Mouse (Mus musculus) cortical plate, adult 2 months (tissue): Measurements from ENCODE around the gene Fhit. TPM values are rescaled to one million over a fixed set of nuclear protein-coding genes. Genes with fewer than 3 reads are reported as not detected.
"Not testable (repeated sequence)": the region's sequence is repeated elsewhere in the genome, so short reads cannot be mapped to it uniquely, and the experiment has no call there.

Experiments used
- H3K27ac ChIP-seq: fragments of 200-500 bp; 2 replicates; pipeline ENCODE4 v1.5.1; 2012; ENCODE audit warnings: low read length, control low read depth, inconsistent platforms; ENCODE audit not compliant: insufficient read depth
- H3K4me1 ChIP-seq: fragments of 200-500 bp; 2 replicates; pipeline ENCODE4 v1.6.1; 2011; ENCODE audit warnings: low read length; ENCODE audit not compliant: control insufficient read depth, insufficient read depth
- H3K4me3 ChIP-seq: fragments of 200-500 bp; 2 replicates; pipeline ENCODE4 v1.5.1; 2011; ENCODE audit warnings: mild to moderate bottlenecking, low read length, control low read depth; ENCODE audit not compliant: insufficient read depth
- CTCF ChIP-seq: fragments of 200-500 bp; IDR thresholded peaks from 2 replicates; pipeline ENCODE4 v1.5.1; 2011; ENCODE audit warnings: mild to moderate bottlenecking, control low read depth, low read length; ENCODE audit not compliant: insufficient read depth; ENCODE audit errors: extremely low read depth
- POLR2A ChIP-seq: fragments of 200-500 bp; IDR thresholded peaks from 2 replicates; pipeline ENCODE4 v1.6.1; 2011; ENCODE audit warnings: mild to moderate bottlenecking, low read length, control low read depth; ENCODE audit not compliant: insufficient read depth; ENCODE audit errors: extremely low read depth
- polyA plus RNA-seq: library from polyadenylated mRNA; depleted of rRNA; stranded (reverse); fragments of >200 nt; gene quantifications from 2 replicates; pipeline ENCODE4 v1.2.3, GENCODE M21; 2012

Fhit gene
- polyA plus RNA-seq, 1 experiment = 7.7 TPM

DNA sequence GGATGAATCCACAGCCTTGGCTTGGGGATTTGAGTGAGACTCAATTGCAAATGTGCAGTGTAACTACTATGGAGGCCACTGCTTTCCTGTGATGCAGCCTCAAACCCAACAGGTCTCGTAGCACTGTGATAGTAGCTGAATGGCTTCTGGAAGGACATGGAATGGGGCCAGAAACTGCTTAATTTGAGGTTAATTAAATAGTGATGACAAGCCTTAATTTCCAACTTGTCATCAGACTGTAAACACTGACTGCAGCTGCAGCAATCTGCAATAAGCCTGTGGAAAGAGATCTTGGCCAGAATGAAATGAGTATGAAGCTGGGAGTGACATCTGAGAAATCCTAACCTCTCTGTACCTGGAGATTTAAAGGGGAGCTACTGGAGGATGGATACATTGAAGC lies 325.8 kb downstream of the Fhit start:
- no peaks in the 10 kb centered on the region for H3K4me1 ChIP-seq
- no peak overlapping the region for H3K27ac ChIP-seq
- TF ChIP-seq CTCF (no peak), POLR2A (no peak)
- H3K4me3 ChIP-seq = no peak overlapping the region

- TF ChIP-seq POLR2A = no peak
- TF ChIP-seq CTCF = no peak
- Histone ChIP-seq H3K4me3 (no peak overlapping the region), H3K27ac (no peak overlapping the region), H3K4me1 (no peaks in the 10 kb centered on the region)
Measured at GRCm38 (mm10) chr14:10824819-10825218, 337.0 kb downstream of the Fhit start.

- no peak for TF ChIP-seq CTCF
- no peak for TF ChIP-seq POLR2A
- Histone ChIP-seq H3K27ac (no peak overlapping the region), H3K4me3 (no peak overlapping the region), H3K4me1 (no peaks in the 10 kb centered on the region)
Measured at GRCm38 (mm10) chr14:10813551-10813950, 348.3 kb downstream of the Fhit start.

DNA sequence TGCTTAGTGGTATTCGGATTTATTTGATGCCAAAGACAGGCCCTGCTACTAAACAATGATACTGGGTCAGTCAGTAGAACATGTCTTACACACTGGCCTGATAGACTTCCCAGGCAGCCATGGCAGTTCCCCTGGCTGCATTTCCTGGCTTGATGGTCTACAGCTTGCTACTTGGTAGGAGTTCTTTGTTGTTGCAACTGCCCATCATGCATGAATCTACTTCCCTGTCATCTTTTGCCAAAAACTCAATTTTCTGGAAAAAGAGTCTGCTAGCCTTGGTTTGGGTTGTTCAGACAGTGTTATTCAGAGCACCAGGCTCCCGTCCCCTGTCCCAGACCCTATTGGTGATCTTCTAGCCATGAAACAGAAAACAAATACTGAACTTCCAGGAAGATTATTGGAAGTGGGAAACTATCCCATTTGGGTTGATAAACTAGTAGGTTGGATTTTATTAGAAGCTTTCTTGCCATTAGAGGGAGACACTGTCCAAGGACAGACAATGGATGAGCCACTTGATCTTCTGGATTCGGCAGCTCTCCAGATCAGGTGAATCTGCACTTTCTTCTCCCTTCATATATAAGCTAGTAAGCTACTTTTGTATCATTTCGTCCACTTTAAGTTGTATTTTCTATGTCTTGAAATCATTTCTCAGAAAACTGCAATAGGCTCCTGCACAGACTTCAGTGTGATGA lies 363.2 kb downstream of the Fhit start:
- no peak for TF ChIP-seq POLR2A
- 0 out of 2 replicates have a peak, but pooled peaks have one; percentile 18 for TF ChIP-seq CTCF
- Histone ChIP-seq H3K4me1 (no peaks in the 10 kb centered on the region), H3K4me3 (no peak overlapping the region), H3K27ac (no peak overlapping the region)

DNA sequence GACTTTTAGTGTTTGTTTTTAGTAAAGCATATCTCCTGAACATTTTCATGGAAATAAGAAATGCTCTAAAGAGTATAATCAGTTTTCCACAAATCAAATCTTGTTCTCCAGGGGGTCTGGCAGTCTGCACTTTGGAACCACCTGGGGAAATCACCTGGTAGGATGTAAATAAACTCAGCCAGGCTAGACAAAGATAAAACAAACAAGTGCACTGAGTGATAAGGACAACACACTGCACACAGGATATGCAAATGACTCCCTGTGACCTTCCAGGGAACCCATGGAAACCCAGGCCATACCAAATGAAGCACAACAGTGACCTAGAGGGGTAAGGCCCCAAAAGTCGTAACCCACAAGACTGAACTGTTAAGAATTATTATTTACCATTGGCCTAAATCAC lies 364.2 kb downstream of the Fhit start:
- Histone ChIP-seq H3K4me3 (no peak overlapping the region), H3K27ac (no peak overlapping the region), H3K4me1 (no peaks in the 10 kb centered on the region)
- TF ChIP-seq POLR2A (no peak), CTCF (no peak)

GRCm38 (mm10) chr14:10795498-10796075 lies 366.2 kb downstream of the Fhit start:
- Histone ChIP-seq H3K4me1 (no peaks in the 10 kb centered on the region), H3K4me3 (no peak overlapping the region)
- TF ChIP-seq POLR2A = no peak

GRCm38 (mm10) chr14:10783929-10784328 lies 377.9 kb downstream of the Fhit start:
- Histone ChIP-seq H3K27ac (no peak overlapping the region), H3K4me3 (no peak overlapping the region), H3K4me1 (no peaks in the 10 kb centered on the region)
- TF ChIP-seq CTCF = no peak
- TF ChIP-seq POLR2A = no peak

More at GRCm38 (mm10) chr14:10795498-10796075, 366.2 kb downstream of the Fhit start:
- no peak overlapping the region for H3K27ac ChIP-seq

DNA sequence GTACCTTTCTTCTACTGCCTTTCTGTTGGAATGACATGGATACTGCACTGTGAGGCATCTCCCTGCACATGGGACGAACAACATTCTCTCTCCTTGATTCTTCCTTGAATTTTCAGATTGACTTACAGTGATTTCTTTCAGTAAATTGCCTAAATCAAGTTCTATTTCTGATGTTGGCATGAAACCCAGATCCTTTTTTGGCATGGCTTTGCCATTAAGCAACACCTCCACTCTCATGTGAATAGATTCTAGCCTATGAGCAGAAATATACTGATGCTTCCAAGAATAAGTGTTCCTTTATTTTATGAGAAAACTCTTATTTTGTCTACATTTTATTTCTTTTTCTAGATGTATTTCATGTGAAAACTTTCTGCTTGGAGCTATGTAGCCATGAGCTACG lies 383.1 kb downstream of the Fhit start:
- H3K4me3 ChIP-seq = no peak overlapping the region
- no peak overlapping the region for H3K27ac ChIP-seq
- TF ChIP-seq CTCF = no peak
- TF ChIP-seq POLR2A = no peak
- H3K4me1 ChIP-seq = no peaks in the 10 kb centered on the region

- H3K4me1 ChIP-seq, H3K27ac ChIP-seq, H3K4me3 ChIP-seq: not testable (repeated sequence)
Measured at GRCm38 (mm10) chr14:10754883-10755282, 407.0 kb downstream of the Fhit start.

- no peak for TF ChIP-seq POLR2A
- no peak for TF ChIP-seq CTCF
- H3K4me3 ChIP-seq = no peak overlapping the region
- no peaks in the 10 kb centered on the region for H3K4me1 ChIP-seq
- H3K27ac ChIP-seq = no peak overlapping the region
Measured at GRCm38 (mm10) chr14:10738076-10738475, 423.8 kb downstream of the Fhit start.
